Mouse (Mus musculus) liver, embryonic 12.5 days (tissue): ENCODE measurements around the gene Hsd3b1. TPM values are rescaled to one million over a fixed set of nuclear protein-coding genes. Genes with fewer than 3 reads are reported as not detected.
"Not testable (repeated sequence)": the region's sequence is repeated elsewhere in the genome, so short reads cannot be mapped to it uniquely, and the experiment has no call there.

Source experiments
- ATAC-seq: fragments of 200-750 bp; cut with Nextera tagmentation; 2 replicates; pipeline ENCODE4 v1.8.0; 2017; ENCODE audit warnings: moderate number of reproducible peaks, mild to moderate bottlenecking, moderate library complexity
- H3K27ac ChIP-seq: fragments of 300-500 bp; sonication (generic); 2 replicates; pipeline ENCODE4 v1.5.1; 2016; ENCODE audit warnings: mild to moderate bottlenecking
- H3K27me3 ChIP-seq: fragments of 300-500 bp; sonication (generic); replicated peaks from 2 replicates; pipeline ENCODE4 v1.6.1; 2016; ENCODE audit warnings: mild to moderate bottlenecking, moderate library complexity
- H3K36me3 ChIP-seq: fragments of 300-500 bp; sonication (generic); 2 replicates; pipeline ENCODE4 v1.6.1; 2016; ENCODE audit warnings: mild to moderate bottlenecking, moderate library complexity
- H3K4me1 ChIP-seq: fragments of 300-500 bp; sonication (generic); 2 replicates; pipeline ENCODE4 v1.6.1; 2016
- H3K4me2 ChIP-seq: fragments of 300-500 bp; sonication (generic); 2 replicates; pipeline ENCODE4 v1.6.1; 2016; ENCODE audit warnings: mild to moderate bottlenecking, moderate library complexity
- H3K4me3 ChIP-seq: fragments of 300-500 bp; sonication (generic); 2 replicates; pipeline ENCODE4 v1.5.1; 2016; ENCODE audit warnings: mild to moderate bottlenecking, moderate library complexity
- H3K9ac ChIP-seq: fragments of 300-500 bp; sonication (generic); 2 replicates; pipeline ENCODE4 v1.6.1; 2016; ENCODE audit warnings: mild to moderate bottlenecking, moderate library complexity
- H3K9me3 ChIP-seq: fragments of 300-500 bp; sonication (generic); replicated peaks from 2 replicates; pipeline ENCODE4 v1.6.1; 2016; ENCODE audit warnings: mild to moderate bottlenecking, moderate library complexity
- WGBS: fragments of 180-500 bp; shearing (Covaris S2); methylation state at CpG from one replicate; pipeline ENCODE4 v1.1.7; 2016; ENCODE audit not compliant: insufficient replicate concordance; 5-methylcytosine and 5-hydroxymethylcytosine counted together
- polyA plus RNA-seq: library from polyadenylated mRNA; unstranded; fragments of >200 nt; fragmentation: Nextera tagmentation; extraction: Ambion mirVana; gene quantifications from 2 replicates; pipeline ENCODE4 v1.2.1, GENCODE M21; 2016

The Hsd3b1 gene
- polyA plus RNA-seq, 1 experiment from 2014 or later: 11.7 TPM

GRCm38 (mm10) chr3:98855160-98855559 lies 4.4 kb downstream of the Hsd3b1 start:
- Histone ChIP-seq H3K9ac (peak overlapping the region; percentile 58; the same call in 1 of the 2 replicates), H3K36me3 (no peaks in the 10 kb centered on the region), H3K27me3 (no peaks in the 10 kb centered on the region), H3K9me3 (no peaks in the 10 kb centered on the region), H3K27ac (peak overlapping the region; percentile 85), H3K4me1 (peaks cover 57% of the 10 kb centered on the region), H3K4me3 (no peak overlapping the region), H3K4me2 (peak overlapping the region; percentile 47)
- ATAC-seq: peak; percentile 96
- 28% methylated on average over 3 of the region's 3 CpGs for WGBS

- no peaks in the 10 kb centered on the region for H3K27me3 ChIP-seq
- no peak overlapping the region for H3K9ac ChIP-seq
- peak overlapping the region; percentile 85 for H3K27ac ChIP-seq
- H3K9me3 ChIP-seq: no peaks in the 10 kb centered on the region
- no peaks in the 10 kb centered on the region for H3K36me3 ChIP-seq
- H3K4me1 ChIP-seq: peaks cover 57% of the 10 kb centered on the region
- H3K4me3 ChIP-seq: no peak overlapping the region
- H3K4me2 ChIP-seq: no peak overlapping the region
- 14% methylated on average over 1 of the region's 1 CpGs for WGBS
- ATAC-seq: no peak
These were observed 5.9 kb downstream of the Hsd3b1 start for GRCm38 (mm10) chr3:98853685-98854084.

GRCm38 (mm10) chr3:98853051-98853450 lies 6.5 kb downstream of the Hsd3b1 start:
- Histone ChIP-seq H3K4me3 (no peak overlapping the region), H3K36me3 (no peaks in the 10 kb centered on the region), H3K27me3 (no peaks in the 10 kb centered on the region), H3K27ac (0 out of 2 replicates have a peak overlapping the region, but pooled peaks have one; percentile 2), H3K9me3 (no peaks in the 10 kb centered on the region), H3K4me1 (peaks cover 60% of the 10 kb centered on the region), H3K9ac (no peak overlapping the region), H3K4me2 (no peak overlapping the region)
- ATAC-seq: no peak
- 74% methylated on average over 3 of the region's 3 CpGs for WGBS

GRCm38 (mm10) chr3:98852631-98853030 lies 7.0 kb downstream of the Hsd3b1 start:
- Histone ChIP-seq H3K4me1 (peaks cover 59% of the 10 kb centered on the region), H3K9me3 (no peaks in the 10 kb centered on the region), H3K27me3 (no peaks in the 10 kb centered on the region), H3K36me3 (no peaks in the 10 kb centered on the region), H3K9ac (no peak overlapping the region), H3K4me3 (no peak overlapping the region), H3K27ac (0 out of 2 replicates have a peak overlapping the region, but pooled peaks have one; percentile 30), H3K4me2 (no peak overlapping the region)
- 71% methylated on average over 6 of the region's 6 CpGs for WGBS
- ATAC-seq: no peak

GRCm38 (mm10) chr3:98851853-98852252 lies 7.7 kb downstream of the Hsd3b1 start:
- H3K9ac ChIP-seq: no peak overlapping the region
- ATAC-seq: no peak
- H3K9me3 ChIP-seq: no peaks in the 10 kb centered on the region
- H3K27ac ChIP-seq: no peak overlapping the region
- H3K36me3 ChIP-seq: no peaks in the 10 kb centered on the region
- no peak overlapping the region for H3K4me2 ChIP-seq
- H3K4me1 ChIP-seq: peaks cover 52% of the 10 kb centered on the region
- WGBS: 51% methylated on average over 2 of the region's 2 CpGs
- H3K27me3 ChIP-seq: no peaks in the 10 kb centered on the region
- H3K4me3 ChIP-seq: no peak overlapping the region

GRCm38 (mm10) chr3:98850262-98850661 lies 9.3 kb downstream of the Hsd3b1 start:
- Histone ChIP-seq H3K9ac (no peak overlapping the region), H3K4me1 (peaks cover 37% of the 10 kb centered on the region), H3K27ac (no peak overlapping the region), H3K36me3 (no peaks in the 10 kb centered on the region), H3K4me2 (no peak overlapping the region), H3K9me3 (no peaks in the 10 kb centered on the region), H3K4me3 (no peak overlapping the region), H3K27me3 (no peaks in the 10 kb centered on the region)
- ATAC-seq: no peak
- WGBS: 73% methylated on average over 5 of the region's 5 CpGs

GRCm38 (mm10) chr3:98848898-98849297 lies 10.7 kb downstream of the Hsd3b1 start:
- Histone ChIP-seq H3K4me2 (no peak overlapping the region), H3K4me3 (no peak overlapping the region), H3K27ac (no peak overlapping the region), H3K9me3 (no peaks in the 10 kb centered on the region), H3K4me1 (peaks cover 28% of the 10 kb centered on the region), H3K36me3 (no peaks in the 10 kb centered on the region), H3K27me3 (no peaks in the 10 kb centered on the region), H3K9ac (no peak overlapping the region)
- 70% methylated on average over 1 of the region's 1 CpGs for WGBS
- ATAC-seq: peak; percentile 90

GRCm38 (mm10) chr3:98814101-98814670 lies 45.4 kb downstream of the Hsd3b1 start, which contains the start of gene Hsd3b6:
Gene Hsd3b6 (minus strand): TSS chr3:98814443.
- WGBS: 52% methylated on average over 6 of the region's 6 CpGs

GRCm38 (mm10) chr3:98812653-98813052 lies 46.9 kb downstream of the Hsd3b1 start:
- WGBS: 59% methylated on average over 6 of the region's 6 CpGs
- peak; percentile 81 for ATAC-seq
- not testable (repeated sequence) for H3K4me2 ChIP-seq, H3K4me1 ChIP-seq, H3K9me3 ChIP-seq, H3K27me3 ChIP-seq, H3K4me3 ChIP-seq, H3K36me3 ChIP-seq, H3K27ac ChIP-seq, H3K9ac ChIP-seq

More at GRCm38 (mm10) chr3:98814101-98814670, 45.4 kb downstream of the Hsd3b1 start, which contains the start of gene Hsd3b6:
- no peaks in the 10 kb centered on the region for H3K36me3 ChIP-seq
- peak within 1 kb of the TSS; percentile 22; the same call in 1 of the 2 replicates for H3K9ac ChIP-seq
- peak within 1 kb of the TSS; percentile 25 for H3K4me3 ChIP-seq
- H3K4me1 ChIP-seq: peaks cover 9% of the 10 kb centered on the region
- H3K9me3 ChIP-seq: no peaks in the 10 kb centered on the region
- H3K27ac ChIP-seq: peak within 1 kb of the TSS; percentile 60
- peak; percentile 82 for ATAC-seq
- no peaks in the 10 kb centered on the region for H3K27me3 ChIP-seq
- H3K4me2 ChIP-seq: peak within 1 kb of the TSS; percentile 41

- not testable (repeated sequence) for H3K9ac ChIP-seq, H3K4me3 ChIP-seq, H3K4me1 ChIP-seq, H3K27ac ChIP-seq, H3K27me3 ChIP-seq, ATAC-seq, H3K4me2 ChIP-seq, H3K9me3 ChIP-seq, H3K36me3 ChIP-seq
- WGBS: 43% methylated on average over 3 of the region's 3 CpGs
These were observed 54.6 kb downstream of the Hsd3b1 start for GRCm38 (mm10) chr3:98805032-98805431.
